Mouse (Mus musculus): ENCODE measurements at regions not wholly inside any gene's neighbourhood (a gene's known extent, or its start where the extent isn't known, plus 50 kb on each side); places are given as distances from the start of the nearest gene placed in this dataset.

DNA sequence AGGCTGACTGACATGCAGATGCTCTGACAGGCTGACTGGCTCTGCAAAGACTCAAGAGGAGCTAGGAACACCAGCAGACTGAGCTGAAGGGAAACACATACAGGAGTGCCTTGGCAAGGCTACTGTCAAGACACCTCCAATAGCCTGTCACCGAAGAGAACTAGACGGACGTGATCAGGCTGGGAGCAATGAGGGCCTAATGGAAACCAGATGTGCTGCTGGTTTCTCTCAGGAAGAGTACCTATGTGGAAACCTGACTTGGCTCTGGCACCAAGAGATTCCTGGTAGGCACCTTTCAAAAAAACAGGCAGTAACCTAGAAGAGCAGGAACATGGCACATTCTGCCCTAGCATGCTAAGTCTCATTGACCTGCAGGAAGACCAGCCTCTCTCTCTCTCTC lies 158.3 kb upstream of the Tmem28 start:
- H3K27ac ChIP-seq (ENCODE audit: low read depth) = no peak overlapping the region
- H3K36me3 ChIP-seq (replicated peaks; ENCODE audit: insufficient read depth, low read length) = no peaks in the 10 kb centered on the region
- DNase-seq (no peak), ATAC-seq (no peak)
- H3K4me3 ChIP-seq (ENCODE audit: low read depth, low read length) = no peak overlapping the region
- no peak overlapping the region for H3K4me2 ChIP-seq (ENCODE audit: low read depth, low read length)
- no peaks in the 10 kb centered on the region; the same call in 1 of the 2 replicates for H3K27me3 ChIP-seq (ENCODE audit: insufficient read depth, low read length)
- TF ChIP-seq CTCF (IDR thresholded peaks at IDR 0.05; ENCODE audit: low read depth) = no peak
- no peak for TF ChIP-seq EP300 (IDR thresholded peaks at IDR 0.05; ENCODE audit: low read depth)
- no peaks in the 10 kb centered on the region for H3K4me1 ChIP-seq (ENCODE audit: insufficient read depth)
- no peaks in the 10 kb centered on the region for H3K9me3 ChIP-seq (ENCODE audit: low read length)
- H3K9ac ChIP-seq (replicated peaks) = no peak overlapping the region
- 90% methylated on average over 3 of the region's 3 CpGs for WGBS (ENCODE audit: insufficient replicate concordance)

DNA sequence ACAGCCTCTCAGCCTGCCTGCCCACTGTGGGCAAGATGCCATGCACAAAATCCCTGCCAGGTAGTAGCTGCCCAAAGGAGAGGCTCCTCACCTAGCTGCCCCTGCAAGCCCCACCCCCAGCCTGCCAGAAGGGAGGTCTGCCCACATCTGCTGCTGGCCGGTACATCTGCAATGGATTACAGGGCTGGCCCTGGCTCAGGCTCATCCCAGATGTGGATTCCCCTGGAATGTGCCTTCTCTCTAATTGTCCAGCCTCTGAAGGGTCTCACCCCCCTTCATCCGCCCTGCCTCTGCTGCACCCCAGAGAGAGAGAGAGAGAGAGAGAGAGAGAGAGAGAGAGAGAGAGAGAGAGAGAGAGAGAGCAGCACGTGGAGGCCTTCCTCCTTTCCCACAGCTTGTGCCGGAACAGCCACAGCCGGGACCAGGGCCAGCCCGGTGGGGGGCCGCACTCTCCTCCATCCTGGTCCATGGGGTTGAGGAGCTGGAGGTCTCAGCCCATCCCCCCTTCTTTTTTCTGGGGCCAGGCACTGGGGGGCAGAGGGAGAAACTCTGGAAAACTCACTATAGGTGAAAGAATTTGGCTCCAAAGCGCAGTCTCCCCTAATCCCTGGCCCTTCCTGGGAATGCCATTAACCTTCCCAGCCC lies 161.2 kb upstream of the Tmem28 start:
- Histone ChIP-seq H3K4me3 (ENCODE audit: low read depth, low read length) (no peak overlapping the region), H3K27ac (ENCODE audit: low read depth) (no peak overlapping the region), H3K4me2 (ENCODE audit: low read depth, low read length) (no peak overlapping the region), H3K9me3 (ENCODE audit: low read length) (no peaks in the 10 kb centered on the region), H3K4me1 (ENCODE audit: insufficient read depth) (no peaks in the 10 kb centered on the region), H3K9ac (replicated peaks) (no peak overlapping the region), H3K27me3 (ENCODE audit: insufficient read depth, low read length) (no peaks in the 10 kb centered on the region; the same call in 1 of the 2 replicates), H3K36me3 (replicated peaks; ENCODE audit: insufficient read depth, low read length) (no peaks in the 10 kb centered on the region)
- 40% methylated on average over 6 of the region's 8 CpGs for WGBS (ENCODE audit: insufficient replicate concordance)
- TF ChIP-seq EP300 (IDR thresholded peaks at IDR 0.05; ENCODE audit: low read depth) (no peak), CTCF (IDR thresholded peaks at IDR 0.05; ENCODE audit: low read depth) (no peak)
- ATAC-seq (no peak), DNase-seq (no peak)

DNA sequence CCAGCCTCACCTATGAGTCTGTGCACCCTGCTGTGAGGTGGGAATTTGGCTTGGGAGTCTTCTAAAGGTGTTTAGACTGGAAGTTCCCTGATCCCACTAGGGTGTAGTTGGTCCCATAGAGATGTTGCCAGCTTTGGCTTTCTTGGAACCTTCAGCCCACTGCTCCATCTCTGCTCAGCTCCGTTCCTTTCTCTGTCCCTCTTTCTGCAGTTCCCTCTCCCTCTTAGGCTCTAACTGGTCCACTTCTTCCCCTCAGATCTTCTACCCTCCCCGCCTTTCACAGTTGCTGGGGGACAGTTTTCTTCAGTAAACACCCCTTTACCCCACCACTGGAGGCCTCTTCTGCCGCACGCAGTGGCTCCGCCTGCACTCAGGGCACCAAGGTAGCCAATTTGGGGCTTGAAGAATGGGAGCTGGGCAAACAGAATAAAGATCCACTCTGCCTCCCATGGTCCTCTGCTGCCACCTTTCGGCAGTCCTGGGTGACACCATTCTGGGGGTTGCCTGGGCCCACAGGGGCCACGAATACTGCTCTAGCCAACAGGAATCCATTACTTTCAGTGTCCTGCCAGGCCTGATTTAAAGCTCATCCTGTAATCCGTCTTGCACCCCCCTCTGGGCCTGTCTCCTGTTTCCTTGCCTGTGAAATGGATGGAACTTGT lies 162.9 kb upstream of the Tmem28 start:
- Histone ChIP-seq H3K9me3 (ENCODE audit: low read length) (no peaks in the 10 kb centered on the region), H3K9ac (replicated peaks) (no peak overlapping the region), H3K4me3 (ENCODE audit: low read depth, low read length) (no peak overlapping the region), H3K27me3 (ENCODE audit: insufficient read depth, low read length) (no peaks in the 10 kb centered on the region; the same call in 1 of the 2 replicates), H3K36me3 (replicated peaks; ENCODE audit: insufficient read depth, low read length) (no peaks in the 10 kb centered on the region), H3K27ac (ENCODE audit: low read depth) (no peak overlapping the region), H3K4me2 (ENCODE audit: low read depth, low read length) (no peak overlapping the region), H3K4me1 (ENCODE audit: insufficient read depth) (no peaks in the 10 kb centered on the region)
- TF ChIP-seq CTCF (IDR thresholded peaks at IDR 0.05; ENCODE audit: low read depth) = peak; percentile 86
- TF ChIP-seq EP300 (IDR thresholded peaks at IDR 0.05; ENCODE audit: low read depth) = no peak
- no peak for ATAC-seq
- 34% methylated on average over 8 of the region's 8 CpGs for WGBS (ENCODE audit: insufficient replicate concordance)
- peak; percentile 65 for DNase-seq

DNA sequence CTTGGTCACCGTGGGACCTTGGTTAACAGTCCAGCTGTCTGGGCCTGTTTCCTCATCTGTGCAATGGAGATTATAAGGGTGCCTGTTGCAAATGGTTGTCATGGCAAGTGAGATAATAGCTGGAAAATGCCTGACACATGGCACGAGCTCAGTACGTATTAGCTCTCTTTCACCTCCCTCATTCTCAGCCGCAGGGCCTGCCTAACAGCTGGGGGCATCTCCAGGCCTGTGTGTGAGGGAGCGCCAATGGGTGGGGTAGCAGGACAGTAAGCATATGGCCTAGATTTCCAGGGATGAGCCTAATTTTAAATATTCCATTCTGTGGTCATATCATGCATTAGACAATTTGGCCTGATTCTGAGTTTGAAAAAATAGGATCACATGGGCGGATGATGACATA lies 163.8 kb upstream of the Tmem28 start:
- WGBS (ENCODE audit: insufficient replicate concordance) = 69% methylated on average over 6 of the region's 6 CpGs

DNA sequence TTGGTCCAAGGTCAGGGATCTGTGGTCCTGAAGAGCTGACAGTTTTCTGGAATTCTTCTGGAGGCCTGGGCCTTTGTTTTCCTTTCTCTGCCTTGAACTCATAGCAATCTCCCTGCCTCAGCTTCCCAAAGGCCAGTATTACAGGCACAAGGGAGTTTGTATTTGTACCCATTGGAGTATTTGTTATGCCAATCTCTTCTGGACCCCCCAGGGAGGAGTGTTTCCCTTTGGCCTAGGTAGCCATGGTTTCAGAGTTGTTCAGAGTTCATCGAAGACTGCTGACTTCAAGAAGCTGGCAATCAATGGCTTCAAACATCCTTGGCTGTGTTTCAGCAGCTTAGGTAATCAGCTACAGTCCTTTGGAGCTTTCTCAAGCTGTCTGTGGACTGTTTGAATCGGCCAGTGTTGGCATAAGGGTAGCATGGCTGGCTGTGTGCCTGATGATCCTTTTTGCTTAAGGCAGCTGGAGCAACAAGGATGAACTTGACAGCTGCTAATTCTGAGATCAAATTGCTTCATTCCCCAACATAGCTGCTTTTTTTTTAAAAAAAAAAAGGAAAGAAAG lies 161.2 kb upstream of the Pja1 start:
- H3K9me3 ChIP-seq (ENCODE audit: low read length) = no peaks in the 10 kb centered on the region
- no peak overlapping the region for H3K4me2 ChIP-seq (ENCODE audit: low read depth, low read length)
- no peak for ATAC-seq
- no peak overlapping the region for H3K9ac ChIP-seq (replicated peaks)
- WGBS (ENCODE audit: insufficient replicate concordance) = 64% methylated on average over 2 of the region's 2 CpGs
- TF ChIP-seq CTCF (IDR thresholded peaks at IDR 0.05; ENCODE audit: low read depth) (no peak), EP300 (IDR thresholded peaks at IDR 0.05; ENCODE audit: low read depth) (no peak)
- no peaks in the 10 kb centered on the region for H3K4me1 ChIP-seq (ENCODE audit: insufficient read depth)
- no peak overlapping the region for H3K27ac ChIP-seq (ENCODE audit: low read depth)
- H3K36me3 ChIP-seq (replicated peaks; ENCODE audit: insufficient read depth, low read length) = no peaks in the 10 kb centered on the region
- H3K4me3 ChIP-seq (ENCODE audit: low read depth, low read length) = no peak overlapping the region
- H3K27me3 ChIP-seq (ENCODE audit: insufficient read depth, low read length) = peaks cover 9% of the 10 kb centered on the region; the same call in 1 of the 2 replicates
- no peak for DNase-seq

More for the DNA sequence above, 163.8 kb upstream of the Tmem28 start:
- Histone ChIP-seq H3K27ac (ENCODE audit: low read depth) (no peak overlapping the region), H3K9me3 (ENCODE audit: low read length) (no peaks in the 10 kb centered on the region), H3K27me3 (ENCODE audit: insufficient read depth, low read length) (no peaks in the 10 kb centered on the region; the same call in 1 of the 2 replicates), H3K4me2 (ENCODE audit: low read depth, low read length) (no peak overlapping the region), H3K36me3 (replicated peaks; ENCODE audit: insufficient read depth, low read length) (no peaks in the 10 kb centered on the region), H3K4me1 (ENCODE audit: insufficient read depth) (no peaks in the 10 kb centered on the region), H3K9ac (replicated peaks) (no peak overlapping the region), H3K4me3 (ENCODE audit: low read depth, low read length) (no peak overlapping the region)
- DNase-seq (no peak), ATAC-seq (no peak)
- TF ChIP-seq EP300 (IDR thresholded peaks at IDR 0.05; ENCODE audit: low read depth) (no peak), CTCF (IDR thresholded peaks at IDR 0.05; ENCODE audit: low read depth) (no peak)

DNA sequence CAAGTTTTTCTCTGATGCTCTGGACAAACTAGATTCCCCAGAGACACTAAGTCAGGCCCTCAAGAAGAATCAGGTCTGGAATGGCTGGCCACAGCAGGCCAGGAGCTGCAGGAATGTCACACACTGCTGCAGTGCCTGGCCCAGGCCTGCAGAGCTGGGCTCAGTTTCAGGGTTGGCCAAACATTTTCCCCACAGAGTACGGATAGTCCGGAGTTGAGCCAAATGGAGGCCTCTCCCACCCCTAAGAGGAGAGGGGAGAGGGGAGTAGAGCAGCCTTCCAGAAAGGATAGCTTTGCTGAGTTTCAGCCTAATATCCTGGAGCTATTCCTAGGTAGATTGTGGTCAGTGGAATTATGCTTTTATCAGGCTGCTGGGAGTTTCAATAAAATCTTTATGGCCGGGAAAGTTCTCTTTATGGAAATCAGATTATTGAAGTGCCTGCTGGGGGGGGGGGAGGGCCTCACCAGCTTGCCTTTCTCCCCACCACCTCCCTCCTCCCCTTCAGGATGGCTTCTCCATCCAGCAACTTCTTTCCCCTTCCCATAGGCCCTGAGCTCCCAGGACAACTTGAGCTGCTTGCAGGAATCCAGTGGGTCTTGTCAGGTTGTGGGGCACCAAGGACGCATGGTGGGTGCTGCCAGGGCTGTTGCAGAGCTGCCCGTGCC lies 153.6 kb upstream of the Pja1 start:
- ATAC-seq (no peak), DNase-seq (no peak)
- WGBS (ENCODE audit: insufficient replicate concordance) = 68% methylated on average over 5 of the region's 5 CpGs
- H3K27ac ChIP-seq (ENCODE audit: low read depth) = no peak overlapping the region
- no peak overlapping the region for H3K9ac ChIP-seq (replicated peaks)
- H3K27me3 ChIP-seq (ENCODE audit: insufficient read depth, low read length) = no peaks in the 10 kb centered on the region
- no peaks in the 10 kb centered on the region for H3K4me1 ChIP-seq (ENCODE audit: insufficient read depth)
- no peaks in the 10 kb centered on the region for H3K36me3 ChIP-seq (replicated peaks; ENCODE audit: insufficient read depth, low read length)
- H3K9me3 ChIP-seq (ENCODE audit: low read length) = no peaks in the 10 kb centered on the region
- no peak overlapping the region for H3K4me3 ChIP-seq (ENCODE audit: low read depth, low read length)
- TF ChIP-seq EP300 (IDR thresholded peaks at IDR 0.05; ENCODE audit: low read depth) (no peak), CTCF (IDR thresholded peaks at IDR 0.05; ENCODE audit: low read depth) (no peak)
- no peak overlapping the region for H3K4me2 ChIP-seq (ENCODE audit: low read depth, low read length)
